Mouse (Mus musculus): ENCODE measurements around the gene Smco1.

DNA sequence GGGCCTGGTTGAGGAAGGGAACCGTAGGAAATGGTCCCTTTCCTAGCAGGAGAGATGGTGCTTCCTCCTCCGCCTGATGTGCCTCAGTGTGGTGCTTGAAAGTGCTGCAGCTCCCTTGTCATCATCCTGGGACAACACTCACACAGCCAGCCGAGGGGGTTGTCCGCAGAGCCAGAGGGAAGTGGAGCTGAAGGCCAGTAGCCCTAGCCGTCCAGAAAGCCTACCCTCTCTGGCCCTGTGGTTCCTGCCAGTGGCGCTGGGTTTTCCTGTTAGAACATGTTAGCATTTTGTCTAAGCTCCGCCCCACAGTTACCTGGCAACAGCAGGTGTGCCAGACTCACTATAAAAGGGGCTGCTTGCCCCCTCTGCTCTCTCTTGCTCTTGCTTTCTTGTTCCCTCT is 52.7 kb downstream of the Smco1 start:
- TF ChIP-seq CTCF (conservative IDR thresholded peaks at IDR 0.05; ENCODE audit: insufficient read depth, insufficient read length, low read depth, low read length) = no peak
- no peak for TF ChIP-seq POLR2A (IDR thresholded peaks at IDR 0.05; ENCODE audit: low read depth, low read length)

All from kidney, adult 2 months (tissue).